Mouse (Mus musculus) hindbrain, embryonic 14.5 days (tissue): ENCODE data around the gene Castor2. TPM values are rescaled to one million over a fixed set of nuclear protein-coding genes. Genes with fewer than 3 reads are reported as not detected.

Source experiments
- ATAC-seq: fragments of 200-750 bp; cut with Nextera tagmentation; 2 replicates; pipeline ENCODE4 v1.8.0; 2017; ENCODE audit warnings: moderate number of reproducible peaks, mild to moderate bottlenecking, moderate TSS enrichment, moderate library complexity; ENCODE audit not compliant: low FRiP score
- DNase-seq: peaks from one replicate; pipeline ENCODE4 v3.0.0-alpha.2; 2015; ENCODE audit warnings: low spot score
- H3K27ac ChIP-seq: fragments of 300-500 bp; sonication (generic); 2 replicates; pipeline ENCODE4 v1.5.1; 2014; ENCODE audit warnings: mild to moderate bottlenecking, moderate library complexity
- H3K27me3 ChIP-seq: fragments of 300-500 bp; sonication (generic); 2 replicates; pipeline ENCODE4 v1.6.1; 2014; ENCODE audit warnings: mild to moderate bottlenecking, low read length, mixed read lengths; ENCODE audit not compliant: control insufficient read depth, insufficient read depth
- H3K36me3 ChIP-seq: fragments of 300-500 bp; sonication (generic); replicated peaks from 2 replicates; pipeline ENCODE4 v1.6.1; 2014; ENCODE audit not compliant: control insufficient read depth, insufficient read depth
- H3K4me1 ChIP-seq: fragments of 300-500 bp; sonication (generic); replicated peaks from 2 replicates; pipeline ENCODE4 v1.6.1; 2014; ENCODE audit warnings: antibody characterized with exemption, low read length, mixed read lengths; ENCODE audit not compliant: control insufficient read depth, insufficient read depth
- H3K4me2 ChIP-seq: fragments of 300-500 bp; sonication (generic); replicated peaks from 2 replicates; pipeline ENCODE4 v1.6.1; 2014; ENCODE audit warnings: mild to moderate bottlenecking, moderate library complexity
- H3K4me3 ChIP-seq: fragments of 300-500 bp; sonication (generic); replicated peaks from 2 replicates; pipeline ENCODE4 v1.5.1; 2014; ENCODE audit warnings: mild to moderate bottlenecking, low read length
- H3K9ac ChIP-seq: fragments of 300-500 bp; sonication (generic); 2 replicates; pipeline ENCODE4 v1.6.1; 2014
- H3K9me3 ChIP-seq: fragments of 300-500 bp; sonication (generic); 2 replicates; pipeline ENCODE4 v1.6.1; 2016; ENCODE audit warnings: low read length; ENCODE audit not compliant: control insufficient read depth
- WGBS: fragments of 180-500 bp; shearing (Covaris S2); extraction: QIAGEN DNeasy Blood & Tissue Kit; methylation state at CpG from one replicate; pipeline ENCODE4 v1.1.7; 2014; 5-methylcytosine and 5-hydroxymethylcytosine counted together
- polyA plus RNA-seq: library from polyadenylated mRNA; unstranded; fragments of >200 nt; fragmentation: Nextera tagmentation; extraction: Ambion mirVana; gene quantifications from 2 replicates; pipeline ENCODE4 v1.2.1, GENCODE M21; 2014

Castor2 gene
- polyA plus RNA-seq: 28.1 and 31.9 TPM in 2 replicates

- WGBS: under 1% methylated on average over 54 of the region's 58 CpGs
- peak within 1 kb of the TSS; percentile 93 for H3K27ac ChIP-seq
These were observed at the start of gene Castor2 for GRCm38 (mm10) chr5:134099496-134100211. Gene Castor2, plus strand, starts transcription at chr5:134099711.

GRCm38 (mm10) chr5:134050711-134051110, 48.8 kb upstream of the Castor2 start:
- Histone ChIP-seq H3K36me3 (no peaks in the 10 kb centered on the region), H3K4me1 (no peaks in the 10 kb centered on the region), H3K4me3 (no peak overlapping the region), H3K27me3 (no peaks in the 10 kb centered on the region), H3K9ac (no peak overlapping the region), H3K27ac (no peak overlapping the region), H3K4me2 (no peak overlapping the region), H3K9me3 (0 out of 2 replicates have a peak, but pooled peaks cover 4% of the 10 kb centered on the region)
- DNase-seq (no peak), ATAC-seq (no peak)
- WGBS: 28% methylated on average over 10 of the region's 10 CpGs

More at GRCm38 (mm10) chr5:134099496-134100211, at the start of gene Castor2:
- H3K9ac ChIP-seq: peak within 1 kb of the TSS; percentile 88
- peak; percentile 96 for DNase-seq
- peak within 1 kb of the TSS; percentile 63 for H3K4me2 ChIP-seq
- no peaks in the 10 kb centered on the region for H3K27me3 ChIP-seq
- no peaks in the 10 kb centered on the region for H3K36me3 ChIP-seq
- no peaks in the 10 kb centered on the region for H3K9me3 ChIP-seq
- peaks cover 24% of the 10 kb centered on the region for H3K4me1 ChIP-seq
- ATAC-seq: peak; percentile 90
- H3K4me3 ChIP-seq: peak within 1 kb of the TSS; percentile 93

GRCm38 (mm10) chr5:134052614-134053013, 46.9 kb upstream of the Castor2 start:
- H3K27ac ChIP-seq: no peak overlapping the region
- WGBS: 88% methylated on average over 4 of the region's 4 CpGs
- DNase-seq: no peak
- no peak overlapping the region for H3K4me3 ChIP-seq
- H3K4me1 ChIP-seq: no peaks in the 10 kb centered on the region
- H3K27me3 ChIP-seq: no peaks in the 10 kb centered on the region
- no peak overlapping the region for H3K9ac ChIP-seq
- no peaks in the 10 kb centered on the region for H3K36me3 ChIP-seq
- ATAC-seq: no peak
- H3K4me2 ChIP-seq: no peak overlapping the region
- no peaks in the 10 kb centered on the region for H3K9me3 ChIP-seq

GRCm38 (mm10) chr5:134054496-134054895, 45.0 kb upstream of the Castor2 start:
- Histone ChIP-seq H3K4me3 (no peak overlapping the region), H3K36me3 (no peaks in the 10 kb centered on the region), H3K4me2 (no peak overlapping the region), H3K9me3 (no peaks in the 10 kb centered on the region), H3K27ac (no peak overlapping the region), H3K9ac (no peak overlapping the region), H3K27me3 (no peaks in the 10 kb centered on the region), H3K4me1 (no peaks in the 10 kb centered on the region)
- WGBS: 51% methylated on average over 4 of the region's 4 CpGs
- DNase-seq: no peak
- ATAC-seq: no peak

GRCm38 (mm10) chr5:134058793-134059352, 40.6 kb upstream of the Castor2 start:
- no peak for DNase-seq
- WGBS: 62% methylated on average over 13 of the region's 13 CpGs
- no peak for ATAC-seq
- Histone ChIP-seq H3K27me3 (peaks cover 3% of the 10 kb centered on the region; the same call in 1 of the 2 replicates), H3K36me3 (no peaks in the 10 kb centered on the region), H3K27ac (no peak overlapping the region), H3K9ac (no peak overlapping the region), H3K9me3 (no peaks in the 10 kb centered on the region), H3K4me2 (no peak overlapping the region), H3K4me1 (no peaks in the 10 kb centered on the region), H3K4me3 (no peak overlapping the region)

- Histone ChIP-seq H3K27ac (no peak overlapping the region), H3K27me3 (peaks cover 3% of the 10 kb centered on the region; the same call in 1 of the 2 replicates), H3K9me3 (no peaks in the 10 kb centered on the region), H3K4me1 (no peaks in the 10 kb centered on the region), H3K4me3 (no peak overlapping the region), H3K9ac (no peak overlapping the region), H3K4me2 (no peak overlapping the region), H3K36me3 (no peaks in the 10 kb centered on the region)
- ATAC-seq: peak; percentile 70
- 56% methylated on average over 15 of the region's 15 CpGs for WGBS
- peak; percentile 97 for DNase-seq
These were observed 36.0 kb upstream of the Castor2 start for GRCm38 (mm10) chr5:134063362-134064064.

- DNase-seq: no peak
- H3K36me3 ChIP-seq: no peaks in the 10 kb centered on the region
- no peak overlapping the region for H3K4me2 ChIP-seq
- no peak overlapping the region for H3K9ac ChIP-seq
- peaks cover 3% of the 10 kb centered on the region; the same call in 1 of the 2 replicates for H3K27me3 ChIP-seq
- no peak overlapping the region for H3K4me3 ChIP-seq
- 36% methylated on average over 3 of the region's 3 CpGs for WGBS
- ATAC-seq: no peak
- no peaks in the 10 kb centered on the region for H3K4me1 ChIP-seq
- H3K9me3 ChIP-seq: 0 out of 2 replicates have a peak, but pooled peaks cover 7% of the 10 kb centered on the region
- H3K27ac ChIP-seq: no peak overlapping the region
These were observed 33.2 kb upstream of the Castor2 start for GRCm38 (mm10) chr5:134066261-134066660.

GRCm38 (mm10) chr5:134067924-134068323, 31.6 kb upstream of the Castor2 start:
- no peak overlapping the region for H3K9ac ChIP-seq
- no peaks in the 10 kb centered on the region for H3K27me3 ChIP-seq
- H3K27ac ChIP-seq: no peak overlapping the region
- H3K4me2 ChIP-seq: no peak overlapping the region
- ATAC-seq (no peak), DNase-seq (peak; percentile 79)
- 0 out of 2 replicates have a peak, but pooled peaks cover 7% of the 10 kb centered on the region for H3K9me3 ChIP-seq
- no peaks in the 10 kb centered on the region for H3K36me3 ChIP-seq
- no peaks in the 10 kb centered on the region for H3K4me1 ChIP-seq
- 29% methylated on average over 1 of the region's 1 CpGs for WGBS
- H3K4me3 ChIP-seq: no peak overlapping the region

GRCm38 (mm10) chr5:134073512-134074041, 25.9 kb upstream of the Castor2 start:
- DNase-seq: peak; percentile 62
- WGBS: 51% methylated on average over 17 of the region's 17 CpGs
- H3K27ac ChIP-seq: peak overlapping the region; percentile 43; the same call in 1 of the 2 replicates

More at GRCm38 (mm10) chr5:134073512-134074041, 25.9 kb upstream of the Castor2 start:
- Histone ChIP-seq H3K9ac (no peak overlapping the region), H3K27me3 (no peaks in the 10 kb centered on the region), H3K4me3 (no peak overlapping the region), H3K36me3 (no peaks in the 10 kb centered on the region), H3K4me1 (no peaks in the 10 kb centered on the region), H3K9me3 (0 out of 2 replicates have a peak, but pooled peaks cover 7% of the 10 kb centered on the region), H3K4me2 (no peak overlapping the region)
- peak; percentile 81 for ATAC-seq
